Mouse (Mus musculus) bone marrow macrophage, adult 2 months (primary cell): ENCODE measurements at regions not wholly inside any gene's neighbourhood (a gene's known extent, or its start where the extent isn't known, plus 50 kb on each side); places are given as distances from the start of the nearest gene placed in this dataset.

Experiments
- CTCF ChIP-seq: IDR thresholded peaks from 2 replicates; pipeline ENCODE4 v1.5.1; 2012; ENCODE audit warnings: low read depth, mild to moderate bottlenecking, low read length, moderate library complexity
- POLR2A ChIP-seq: IDR thresholded peaks from 2 replicates; pipeline ENCODE4 v1.6.1; 2012; ENCODE audit warnings: mild to moderate bottlenecking, low read depth, low read length, borderline replicate concordance

- TF ChIP-seq CTCF (no peak), POLR2A (no peak)
These were observed 92.8 kb downstream of the Spata18 start for GRCm38 (mm10) chr5:73743953-73744352.
